Mouse (Mus musculus) cerebellum, adult 2 months (tissue): ENCODE results near the gene Fras1. TPM values are rescaled to one million over a fixed set of nuclear protein-coding genes. Genes with fewer than 3 reads are reported as not detected.

Source experiments
- DNase-seq, 2 experiments: peaks; one replicate each; pipeline ENCODE4 v3.0.0; 2021
- H3K27ac ChIP-seq: fragments of 200-500 bp; 2 replicates; pipeline ENCODE4 v1.5.1; 2012; ENCODE audit warnings: low read length, control low read depth, inconsistent platforms; ENCODE audit not compliant: insufficient read depth
- H3K27me3 ChIP-seq: fragments of 200-500 bp; 2 replicates; pipeline ENCODE4 v1.6.1; 2012; ENCODE audit warnings: inconsistent platforms, mild to moderate bottlenecking, low read length, moderate library complexity; ENCODE audit not compliant: control insufficient read depth, insufficient read depth
- H3K4me1 ChIP-seq: fragments of 200-500 bp; 2 replicates; pipeline ENCODE4 v1.6.1; 2011; ENCODE audit warnings: low read length; ENCODE audit not compliant: control insufficient read depth, insufficient read depth
- H3K4me3 ChIP-seq: fragments of 200-500 bp; replicated peaks from 2 replicates; pipeline ENCODE3; 2011; ENCODE audit warnings: mild to moderate bottlenecking, low read depth, low read length, control low read depth; ENCODE audit not compliant: insufficient read depth
- CTCF ChIP-seq: fragments of 200-500 bp; IDR thresholded peaks from 2 replicates; pipeline ENCODE4 v1.5.1; 2011; ENCODE audit warnings: low read depth, mild to moderate bottlenecking, control low read depth, low read length, moderate library complexity, borderline replicate concordance; ENCODE audit not compliant: insufficient read depth
- POLR2A ChIP-seq: fragments of 200-500 bp; IDR thresholded peaks from 2 replicates; pipeline ENCODE4 v1.6.1; 2011; ENCODE audit warnings: low read length, control low read depth, borderline replicate concordance; ENCODE audit not compliant: insufficient read depth
- WGBS: fragments of 180-500 bp; shearing (Covaris S2); methylation state at CpG from one replicate; pipeline ENCODE4 v1.1.7; 2018; 5-methylcytosine and 5-hydroxymethylcytosine counted together
- polyA plus RNA-seq: library from polyadenylated mRNA; depleted of rRNA; stranded (reverse); fragments of >200 nt; gene quantifications from 2 replicates; pipeline ENCODE4 v1.2.3, GENCODE M21; 2012

The Fras1 gene
- polyA plus RNA-seq, 1 experiment: 1.1 TPM

- H3K27ac ChIP-seq: no peak overlapping the region
- no peaks in the 10 kb centered on the region for H3K4me1 ChIP-seq
- WGBS: 85% methylated on average over 1 of the region's 1 CpGs
- H3K27me3 ChIP-seq: no peaks in the 10 kb centered on the region
- TF ChIP-seq POLR2A: no peak
- no peak for TF ChIP-seq CTCF
- DNase-seq: no peak
- no peak overlapping the region for H3K4me3 ChIP-seq
Observed at GRCm38 (mm10) chr5:96502400-96502799, 128.6 kb downstream of the Fras1 start.

GRCm38 (mm10) chr5:96511005-96511404 lies 137.2 kb downstream of the Fras1 start:
- no peak overlapping the region for H3K4me3 ChIP-seq
- DNase-seq: no peak
- H3K4me1 ChIP-seq: no peaks in the 10 kb centered on the region
- 80% methylated on average over 5 of the region's 5 CpGs for WGBS
- no peaks in the 10 kb centered on the region for H3K27me3 ChIP-seq
- TF ChIP-seq CTCF: no peak
- no peak for TF ChIP-seq POLR2A
- no peak overlapping the region for H3K27ac ChIP-seq

- DNase-seq: no peak
- no peak overlapping the region for H3K4me3 ChIP-seq
- no peak for TF ChIP-seq CTCF
- TF ChIP-seq POLR2A: no peak
- 91% methylated on average over 4 of the region's 4 CpGs for WGBS
- no peaks in the 10 kb centered on the region for H3K4me1 ChIP-seq
- H3K27me3 ChIP-seq: no peaks in the 10 kb centered on the region
- no peak overlapping the region for H3K27ac ChIP-seq
Observed at GRCm38 (mm10) chr5:96513327-96513726, 139.6 kb downstream of the Fras1 start.

- DNase-seq: no peak
- H3K4me3 ChIP-seq: no peak overlapping the region
- no peak overlapping the region for H3K27ac ChIP-seq
- no peak for TF ChIP-seq POLR2A
- TF ChIP-seq CTCF: no peak
- 55% methylated on average over 3 of the region's 3 CpGs for WGBS
- H3K27me3 ChIP-seq: no peaks in the 10 kb centered on the region
- H3K4me1 ChIP-seq: no peaks in the 10 kb centered on the region
Observed at GRCm38 (mm10) chr5:96515860-96516311, 142.1 kb downstream of the Fras1 start.

GRCm38 (mm10) chr5:96516329-96516728 lies 142.6 kb downstream of the Fras1 start:
- DNase-seq: no peak
- no peak overlapping the region for H3K27ac ChIP-seq
- H3K4me1 ChIP-seq: no peaks in the 10 kb centered on the region

GRCm38 (mm10) chr5:96521541-96521940 lies 147.8 kb downstream of the Fras1 start:
- Histone ChIP-seq H3K27me3 (no peaks in the 10 kb centered on the region), H3K27ac (no peak overlapping the region), H3K4me1 (no peaks in the 10 kb centered on the region), H3K4me3 (no peak overlapping the region)
- TF ChIP-seq CTCF (no peak), POLR2A (no peak)
- WGBS: 92% methylated on average over 9 of the region's 9 CpGs
- no peak for DNase-seq

More at GRCm38 (mm10) chr5:96516329-96516728, 142.6 kb downstream of the Fras1 start:
- WGBS: 40% methylated on average over 6 of the region's 6 CpGs
- no peaks in the 10 kb centered on the region for H3K27me3 ChIP-seq
- no peak overlapping the region for H3K4me3 ChIP-seq
- TF ChIP-seq CTCF (no peak), POLR2A (no peak)

- Histone ChIP-seq H3K4me3 (no peak overlapping the region), H3K4me1 (no peaks in the 10 kb centered on the region), H3K27ac (no peak overlapping the region), H3K27me3 (no peaks in the 10 kb centered on the region)
- 88% methylated on average over 5 of the region's 5 CpGs for WGBS
- TF ChIP-seq POLR2A (no peak), CTCF (no peak)
- no peak for DNase-seq
Observed at GRCm38 (mm10) chr5:96522909-96523409, 149.2 kb downstream of the Fras1 start.

GRCm38 (mm10) chr5:96528296-96528695 lies 154.5 kb downstream of the Fras1 start:
- WGBS: 30% methylated on average over 7 of the region's 7 CpGs

More at GRCm38 (mm10) chr5:96528296-96528695, 154.5 kb downstream of the Fras1 start:
- no peak for DNase-seq
- Histone ChIP-seq H3K27me3 (no peaks in the 10 kb centered on the region), H3K27ac (no peak overlapping the region), H3K4me1 (no peaks in the 10 kb centered on the region), H3K4me3 (no peak overlapping the region)
- no peak for TF ChIP-seq POLR2A
- TF ChIP-seq CTCF: no peak
